Mouse (Mus musculus) lung, postnatal 14 days (tissue): ENCODE measurements around the gene Scamp2.
A peak's percentile ranks its signal among the peaks of the same experiment; 100 is the strongest.

Experiments
- DNase-seq: peaks from one replicate; pipeline ENCODE4 v3.0.0; 2021

The Scamp2 gene

GRCm38 (mm10) chr9:57560861-57561710 is at the start of gene Scamp2:
Scamp2 (plus strand) TSS chr9:57560943.
- peak; percentile 94 for DNase-seq

GRCm38 (mm10) chr9:57517113-57517512 is 43.6 kb upstream of the Scamp2 start:
- peak; percentile 76 for DNase-seq

DNA sequence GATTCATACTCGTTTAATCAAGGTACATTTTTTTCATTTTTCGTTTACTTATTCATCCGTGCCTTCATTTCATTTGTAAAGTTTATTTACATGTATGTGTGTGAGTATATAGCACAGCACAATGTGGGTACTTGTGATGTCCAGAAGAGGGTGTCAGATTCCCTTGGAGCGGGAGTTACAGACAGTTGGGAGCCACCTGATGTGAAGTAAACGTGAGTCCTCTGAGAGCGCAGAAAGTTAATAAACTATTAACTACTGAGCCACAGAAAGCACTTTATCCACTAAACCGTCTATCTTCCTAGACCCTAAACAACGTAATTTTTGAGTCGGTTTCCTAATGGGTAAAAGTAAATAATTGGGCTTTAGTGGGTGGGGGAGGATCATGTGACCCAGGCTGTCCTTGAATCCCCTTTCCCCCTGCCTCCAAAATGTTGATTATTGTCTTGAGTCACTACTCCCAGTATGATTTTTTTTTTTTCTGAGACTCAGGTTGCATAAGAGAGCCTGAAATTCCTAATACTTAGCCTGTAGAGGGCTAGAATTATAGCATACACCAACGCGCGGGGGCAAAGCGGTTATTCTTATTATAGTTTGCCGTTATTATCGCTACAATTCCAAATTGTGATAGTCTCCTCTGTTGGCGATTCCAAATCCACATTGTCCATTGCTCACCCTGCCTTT is 40.2 kb upstream of the Scamp2 start:
- DNase-seq: no peak

GRCm38 (mm10) chr9:57521056-57521911 is 39.5 kb upstream of the Scamp2 start, which contains the start of gene Cox5a:
Cox5a (plus strand) TSS chr9:57521274.
- DNase-seq: peak; percentile 95

- DNase-seq: no peak
Measured at GRCm38 (mm10) chr9:57522114-57522860, 38.5 kb upstream of the Scamp2 start.

GRCm38 (mm10) chr9:57522861-57523246 is 37.9 kb upstream of the Scamp2 start:
- DNase-seq: no peak

DNA sequence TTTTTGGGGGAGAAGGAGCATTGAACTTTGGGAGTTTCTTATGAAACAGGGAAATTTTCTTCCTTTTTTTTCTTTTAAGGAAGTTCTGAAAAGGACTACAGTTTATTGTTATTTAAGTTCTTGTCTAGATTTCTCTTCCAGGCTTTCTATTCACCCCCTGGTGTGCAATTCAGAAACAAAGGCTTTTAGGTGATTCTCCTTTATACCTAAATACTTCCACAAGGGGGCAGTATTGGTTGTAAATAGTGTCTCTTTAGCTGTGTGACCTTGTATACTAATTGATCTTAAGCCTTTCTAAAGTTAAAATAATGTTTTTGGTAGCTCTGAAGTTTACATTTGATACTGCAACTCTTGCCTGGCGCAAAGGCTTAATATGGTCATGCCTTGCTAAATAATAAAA is 37.0 kb upstream of the Scamp2 start:
- no peak for DNase-seq

- DNase-seq: no peak
Measured at GRCm38 (mm10) chr9:57524439-57524838, 36.3 kb upstream of the Scamp2 start.

DNA sequence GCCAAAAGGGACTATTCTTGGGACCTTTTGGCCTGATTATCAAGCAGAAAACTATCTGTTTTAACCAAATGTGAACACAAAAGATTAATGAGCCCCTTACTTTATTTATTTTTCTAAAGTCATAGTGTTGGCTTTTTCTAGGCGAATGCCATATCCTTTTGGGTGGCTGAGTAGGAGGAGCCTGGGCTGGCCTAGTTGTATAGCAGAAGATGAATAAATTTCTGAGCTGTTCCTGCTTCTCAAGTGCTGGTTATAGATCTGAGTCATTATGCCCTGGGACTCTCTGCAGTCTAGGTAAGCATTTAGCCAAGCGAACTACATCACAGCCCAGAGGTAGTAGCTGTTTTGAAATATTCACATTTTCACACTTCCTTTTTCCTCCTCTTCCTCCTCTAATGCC is 35.2 kb upstream of the Scamp2 start:
- DNase-seq: no peak

GRCm38 (mm10) chr9:57526435-57526834 is 34.3 kb upstream of the Scamp2 start:
- no peak for DNase-seq

DNA sequence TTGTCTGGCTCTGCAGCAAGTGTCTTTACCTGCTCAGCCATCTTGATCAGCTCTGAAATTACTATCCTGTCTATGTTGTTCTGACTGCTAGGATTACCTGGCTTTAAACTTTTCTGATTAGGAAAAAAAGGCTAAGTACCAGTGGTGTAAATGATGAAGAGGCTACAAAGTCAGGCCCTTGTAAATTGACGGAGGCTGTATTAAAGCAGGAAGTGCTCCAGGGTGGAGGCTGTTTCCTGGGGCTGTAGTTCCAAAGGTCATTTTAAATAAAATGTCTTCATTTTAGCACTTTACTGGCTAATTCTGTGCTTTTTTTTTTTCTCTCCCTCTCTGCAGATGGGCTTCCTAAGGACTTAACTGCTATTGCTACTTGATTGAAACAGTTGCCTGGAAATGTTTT is 28.8 kb upstream of the Scamp2 start:
- no peak for DNase-seq

DNA sequence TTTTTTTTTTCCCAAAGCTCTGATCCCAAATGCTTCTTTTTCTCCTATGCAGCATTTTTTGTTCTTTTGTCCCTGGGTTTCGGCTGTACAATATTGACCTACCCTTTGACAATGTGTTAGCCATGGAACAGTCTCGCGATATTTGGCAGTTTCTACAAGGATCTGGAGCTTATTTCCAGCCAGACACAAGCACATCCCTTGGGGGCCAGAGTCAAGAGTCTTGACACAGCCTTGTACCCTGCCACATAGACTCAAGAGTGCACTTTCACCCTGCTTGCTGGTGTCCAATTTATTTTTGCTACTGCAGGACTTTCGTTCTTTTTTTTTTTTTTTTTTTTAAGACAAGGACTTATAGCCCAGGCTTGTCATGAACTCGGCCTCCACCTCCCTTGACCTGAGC is 24.4 kb upstream of the Scamp2 start:
- DNase-seq: no peak

DNA sequence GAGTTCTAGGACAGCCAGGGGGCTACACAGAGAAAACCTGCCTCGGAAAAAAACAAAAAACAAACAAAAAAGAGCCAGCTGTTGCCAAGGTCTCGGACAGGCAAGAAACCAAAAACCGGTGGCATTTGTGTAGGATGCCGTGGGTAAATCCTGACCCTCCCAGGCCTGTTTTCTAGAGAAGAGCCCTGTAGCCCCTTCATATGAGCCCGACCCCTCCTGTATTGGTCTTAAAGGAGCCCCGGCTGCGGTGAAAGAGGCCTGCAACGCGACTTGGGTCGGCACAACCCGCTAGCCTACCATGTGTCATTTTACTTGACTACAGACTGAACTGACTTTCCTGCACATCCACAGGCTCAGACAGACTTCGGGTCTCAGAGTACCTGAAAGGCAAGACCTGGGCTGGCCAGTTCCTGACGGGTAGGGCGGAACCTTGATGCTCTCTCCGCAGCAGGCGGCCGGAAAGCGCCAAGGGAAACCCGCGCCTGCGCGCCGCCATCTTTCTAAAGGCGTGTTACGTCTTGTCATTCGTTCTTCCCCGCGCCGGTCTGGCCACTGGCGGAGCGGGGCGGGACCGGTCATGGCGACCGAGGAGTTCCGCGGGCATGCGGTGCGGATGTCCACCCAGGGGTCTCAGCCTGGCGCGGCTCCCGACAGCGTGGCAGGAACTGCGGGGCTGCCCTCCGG is 23.6 kb upstream of the Scamp2 start, which contains the start of gene Fam219b:
TSS of gene Fam219b (plus strand) at position 485 of the 684 bp plus-strand sequence.
- DNase-seq: peak; percentile 91

DNA sequence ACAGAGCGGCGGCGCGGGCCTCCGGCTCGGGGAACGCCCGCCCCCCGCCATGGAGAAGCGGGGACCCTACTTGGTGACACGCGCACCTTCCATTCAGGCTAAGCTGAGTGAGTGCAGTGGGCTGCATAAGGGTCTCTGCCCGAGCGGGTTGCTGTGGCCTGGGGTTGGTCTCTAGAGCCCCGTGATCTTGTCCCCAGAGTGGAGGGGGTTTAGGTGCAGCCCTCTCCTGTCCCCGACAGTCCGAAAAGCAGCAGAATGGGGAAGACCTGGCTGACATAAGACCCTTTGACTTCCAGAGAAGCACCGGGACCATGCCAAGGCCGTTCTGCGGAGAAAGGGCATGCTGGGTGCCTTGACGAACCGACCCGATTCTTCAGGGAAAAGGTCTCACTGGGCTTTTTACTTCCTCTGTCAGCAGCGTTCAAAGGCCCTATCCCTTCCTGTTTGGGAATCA is 23.0 kb upstream of the Scamp2 start:
- peak; percentile 20 for DNase-seq

DNA sequence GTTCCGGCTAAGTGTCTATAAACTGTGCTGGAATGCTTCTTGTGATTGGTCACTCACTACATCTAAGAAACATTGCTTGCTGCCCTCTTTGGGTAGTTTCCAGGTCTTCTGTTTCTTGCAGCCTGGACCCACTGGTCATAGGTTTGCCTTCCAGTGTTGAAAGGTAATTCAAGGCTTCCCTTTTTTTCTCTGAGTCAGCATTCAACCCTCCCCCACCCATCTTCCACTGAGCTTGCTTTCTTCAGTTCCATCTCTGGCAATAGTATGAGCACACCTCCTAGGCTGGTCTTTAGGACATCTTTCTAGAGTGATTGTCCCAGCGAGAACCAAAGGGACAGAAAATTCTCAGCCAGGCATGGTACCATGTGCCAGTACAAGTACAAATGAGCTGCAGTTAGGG is 21.2 kb upstream of the Scamp2 start:
- DNase-seq: no peak

GRCm38 (mm10) chr9:57541312-57541711 is 19.4 kb upstream of the Scamp2 start:
- peak; percentile 54 for DNase-seq

- no peak for DNase-seq
Measured at GRCm38 (mm10) chr9:57543951-57544350, 16.8 kb upstream of the Scamp2 start.

DNA sequence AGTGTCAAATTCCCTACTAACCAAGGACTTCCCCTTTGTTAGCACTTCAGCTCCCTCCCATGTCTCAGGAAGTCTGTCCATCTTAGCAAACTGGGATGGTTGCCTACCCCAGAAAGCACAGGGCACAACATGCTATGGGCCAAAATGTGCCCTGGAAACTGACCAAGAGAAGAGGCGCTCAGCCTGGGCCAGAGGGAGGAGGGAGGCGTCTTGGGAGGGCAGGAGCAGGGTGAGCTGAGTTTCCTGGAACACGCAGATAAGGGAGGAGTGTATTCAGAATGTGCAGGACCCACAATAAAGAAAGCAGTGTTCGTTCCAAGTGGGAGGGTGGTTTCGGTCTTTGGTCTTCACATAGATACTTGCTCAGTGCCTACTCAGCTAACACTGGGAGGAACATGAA is 13.5 kb upstream of the Scamp2 start:
- no peak for DNase-seq

GRCm38 (mm10) chr9:57547869-57548268 is 12.9 kb upstream of the Scamp2 start:
- no peak for DNase-seq

DNA sequence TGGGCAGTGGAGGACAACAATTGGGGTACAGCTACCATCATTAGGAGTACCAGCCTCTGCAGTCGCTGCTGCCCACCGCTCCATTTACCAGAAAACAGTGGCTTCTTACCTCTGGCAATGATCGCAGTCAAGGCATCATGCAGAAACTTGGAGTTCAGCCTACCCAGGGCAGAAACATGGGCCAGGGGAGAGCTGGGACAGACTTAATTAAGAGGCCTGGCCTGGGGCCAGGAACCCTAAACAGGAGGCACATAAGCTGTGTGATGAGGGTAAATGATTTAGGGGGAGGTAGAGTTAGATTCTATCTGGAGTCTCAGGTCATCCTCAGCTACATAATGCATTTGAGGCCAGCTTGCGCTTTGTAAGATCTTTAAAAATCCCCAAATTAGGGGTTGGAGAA is 11.6 kb upstream of the Scamp2 start:
- DNase-seq: no peak

GRCm38 (mm10) chr9:57550126-57550862 is 10.4 kb upstream of the Scamp2 start:
- DNase-seq: peak; percentile 34
